Mouse (Mus musculus): ENCODE data around the gene Igdcc3.

DNA sequence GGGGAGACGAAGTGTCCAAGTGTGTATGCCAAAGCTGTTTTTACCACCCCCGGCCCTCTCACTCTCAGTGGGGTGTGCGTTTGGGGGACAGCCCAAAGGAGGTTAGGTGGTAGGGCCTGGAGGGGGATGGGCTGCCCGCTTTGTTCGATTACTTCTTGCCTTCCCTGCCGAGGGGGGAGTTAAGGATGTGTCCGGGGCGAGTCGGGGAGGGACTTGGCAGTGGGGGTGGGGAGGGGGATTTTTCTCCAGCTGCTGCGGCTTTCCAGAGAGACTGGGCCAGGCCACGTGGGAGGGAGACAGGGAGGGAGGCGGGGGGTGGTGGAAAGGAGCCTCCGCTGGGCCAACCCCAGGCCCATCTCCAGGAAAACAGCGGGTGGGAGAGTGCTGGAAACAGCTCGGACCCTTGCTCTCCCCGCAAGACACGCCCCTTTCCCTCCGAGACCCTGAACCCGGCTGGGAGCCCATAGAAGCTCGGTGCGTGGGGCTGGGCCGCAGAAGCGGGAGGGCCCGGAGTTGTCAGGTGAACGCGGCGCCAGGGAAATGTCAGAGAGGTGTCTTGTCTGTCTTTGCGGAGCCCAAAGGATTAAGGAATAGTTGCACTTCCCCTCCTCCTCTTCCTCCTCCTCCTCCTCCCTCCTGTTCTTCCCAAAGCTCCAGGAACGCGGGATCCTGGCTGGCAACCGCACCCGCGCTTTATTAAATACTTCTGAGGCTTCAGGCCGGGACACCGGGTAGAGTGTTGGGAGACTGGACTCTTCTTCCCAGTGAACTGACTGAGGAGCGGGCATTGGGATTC is 38.4 kb upstream of the Igdcc3 start:
- no peak for TF ChIP-seq CTCF (IDR thresholded peaks at IDR 0.05; ENCODE audit: low read depth)
- no peak for TF ChIP-seq EP300 (IDR thresholded peaks at IDR 0.05; ENCODE audit: low read depth)
